Mouse (Mus musculus) kidney, adult 18-20 months (tissue): ENCODE results near the gene Ndufb11.

Experiments used
- DNase-seq: peaks from one replicate; pipeline ENCODE4 v3.0.0; 2021

Ndufb11 gene

DNA sequence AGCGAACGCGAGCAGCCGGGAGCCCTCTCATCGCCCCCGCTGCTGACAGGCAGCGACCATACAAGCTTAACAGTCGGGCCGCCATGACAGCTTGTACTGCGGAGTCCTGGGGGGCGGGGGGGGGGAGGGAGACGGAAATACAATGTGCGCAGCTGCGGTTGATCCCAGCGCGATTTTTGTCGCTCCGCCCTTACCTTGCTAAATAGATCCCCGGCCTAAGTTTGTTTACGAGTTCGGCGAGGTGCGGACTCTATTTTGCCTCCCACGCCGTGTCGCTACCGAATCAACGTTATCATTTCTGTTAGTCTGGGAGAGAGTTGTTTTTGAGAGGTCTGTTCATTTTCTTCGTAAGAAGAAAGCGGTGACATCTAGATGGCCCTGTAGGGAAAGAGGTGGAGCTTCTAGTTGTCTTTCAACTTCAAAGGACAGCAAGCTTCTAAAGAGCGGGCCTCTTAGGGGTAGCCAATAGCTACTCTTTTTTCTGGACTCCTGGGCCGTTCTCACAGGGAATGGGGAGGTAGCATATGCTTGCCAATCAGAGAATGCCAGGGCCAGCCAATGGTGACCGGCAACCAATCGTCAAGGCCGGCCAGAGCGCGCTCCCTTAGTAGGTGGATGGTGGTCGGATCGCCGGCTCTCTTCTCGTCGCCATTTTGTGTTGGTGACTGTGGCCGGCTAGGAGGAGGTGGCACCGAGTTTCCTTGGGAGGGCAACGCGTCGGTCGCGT, at the start of gene Ndufb11, which contains the start of gene Rbm10:
TSS of gene Ndufb11 (minus strand) at position 444 of the 727 bp plus-strand sequence.
TSS of gene Rbm10 (plus strand) at position 328 of the 727 bp plus-strand sequence.
- peak; percentile 84 for DNase-seq

DNA sequence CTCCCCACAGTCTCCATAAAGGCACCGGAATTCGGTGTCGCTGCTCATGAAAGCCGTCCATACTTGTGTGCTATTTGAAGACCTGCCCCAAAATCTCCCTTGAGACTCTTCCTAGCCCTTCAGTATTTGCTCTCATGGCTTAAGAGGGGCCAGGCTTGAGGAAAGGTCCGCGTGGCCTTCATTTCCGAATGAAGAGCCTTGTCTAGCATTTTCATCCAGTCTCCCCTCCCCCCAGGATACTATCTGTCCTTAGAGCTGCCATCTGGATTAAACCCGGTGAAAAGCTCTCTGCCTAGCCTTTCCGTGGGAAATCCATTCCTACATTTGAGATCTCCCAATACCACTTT, 46.0 kb upstream of the Ndufb11 start:
- peak; percentile 29 for DNase-seq

DNA sequence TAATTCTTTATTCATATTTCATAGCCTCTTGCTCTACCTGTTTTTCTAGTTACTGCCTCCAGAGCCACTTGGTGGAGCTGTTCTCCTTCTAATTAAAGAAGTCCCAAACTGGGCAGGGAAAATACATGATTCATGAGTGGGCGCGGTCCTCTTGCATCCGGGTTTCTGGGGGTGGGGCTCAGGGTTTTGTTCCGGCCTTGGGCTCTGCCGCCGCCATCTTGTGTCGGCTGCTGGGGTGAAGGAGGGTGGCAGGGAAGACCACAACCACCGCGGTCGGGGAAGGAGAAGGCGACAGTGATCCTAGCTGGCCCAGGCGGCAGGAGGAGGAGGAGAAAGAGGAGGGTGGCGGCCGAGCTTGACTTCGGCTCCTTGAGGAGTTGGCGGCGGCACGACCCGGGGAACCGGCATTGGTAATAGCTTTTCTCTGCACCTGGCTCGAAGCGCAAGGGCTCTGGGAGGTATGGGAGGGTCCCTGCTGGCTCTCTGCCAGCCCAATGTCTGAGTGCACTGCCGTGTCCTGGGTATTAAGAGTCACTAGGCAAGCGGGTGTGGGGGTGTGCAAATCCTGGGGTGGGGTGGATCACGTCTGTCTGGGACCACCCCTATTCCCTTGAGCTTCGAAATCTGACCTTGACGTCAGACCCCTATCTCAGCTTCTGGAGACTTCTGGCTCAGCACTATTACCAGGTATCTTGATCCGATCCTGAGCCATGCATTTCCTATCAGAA, 45.5 kb upstream of the Ndufb11 start:
- peak; percentile 83 for DNase-seq

DNA sequence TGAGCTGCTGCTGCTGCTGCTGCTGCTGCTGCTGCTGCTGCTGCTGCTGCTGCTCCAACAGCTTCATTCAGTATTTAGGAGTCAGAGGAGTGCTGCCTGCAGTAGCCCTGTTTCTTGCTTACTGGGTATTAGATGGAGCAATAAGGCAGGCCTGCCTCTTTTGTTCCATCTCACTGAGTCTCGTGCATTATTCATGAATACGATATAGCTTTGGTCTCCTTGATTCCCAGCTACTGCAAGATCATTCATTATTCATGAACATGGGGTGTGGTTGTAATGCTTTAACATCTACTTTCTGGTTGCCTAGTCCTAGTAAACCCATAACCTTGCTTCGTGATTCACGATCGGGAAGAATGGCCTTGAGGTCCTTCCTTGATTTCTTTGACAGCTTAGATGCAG, 44.9 kb upstream of the Ndufb11 start:
- DNase-seq, result no peak

DNA sequence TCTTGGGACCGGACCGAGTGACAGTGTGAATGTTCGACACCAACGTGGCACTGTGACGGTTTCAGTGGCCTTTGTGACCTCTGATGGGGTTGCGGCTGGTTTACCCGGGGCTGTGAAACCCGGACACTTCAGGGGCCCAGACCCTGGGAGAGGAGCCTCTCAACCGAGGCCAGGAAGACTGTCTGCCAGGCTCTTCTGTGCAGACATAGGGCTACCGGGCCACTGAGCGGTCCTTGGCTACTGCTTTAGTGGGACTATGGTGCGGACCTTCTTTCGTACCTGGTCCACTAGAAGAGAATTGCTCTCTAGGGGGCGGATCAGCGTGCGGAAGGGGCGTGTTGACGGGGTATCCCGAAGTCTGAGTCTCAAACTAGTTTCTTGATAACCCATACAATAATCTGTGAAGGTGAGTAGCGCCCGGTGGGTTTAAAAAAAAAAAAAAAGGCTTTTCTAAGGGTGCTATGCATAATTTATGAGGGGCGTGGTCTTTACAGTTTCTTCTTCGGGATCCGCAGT, 41.5 kb upstream of the Ndufb11 start:
- peak; percentile 15 for DNase-seq

DNA sequence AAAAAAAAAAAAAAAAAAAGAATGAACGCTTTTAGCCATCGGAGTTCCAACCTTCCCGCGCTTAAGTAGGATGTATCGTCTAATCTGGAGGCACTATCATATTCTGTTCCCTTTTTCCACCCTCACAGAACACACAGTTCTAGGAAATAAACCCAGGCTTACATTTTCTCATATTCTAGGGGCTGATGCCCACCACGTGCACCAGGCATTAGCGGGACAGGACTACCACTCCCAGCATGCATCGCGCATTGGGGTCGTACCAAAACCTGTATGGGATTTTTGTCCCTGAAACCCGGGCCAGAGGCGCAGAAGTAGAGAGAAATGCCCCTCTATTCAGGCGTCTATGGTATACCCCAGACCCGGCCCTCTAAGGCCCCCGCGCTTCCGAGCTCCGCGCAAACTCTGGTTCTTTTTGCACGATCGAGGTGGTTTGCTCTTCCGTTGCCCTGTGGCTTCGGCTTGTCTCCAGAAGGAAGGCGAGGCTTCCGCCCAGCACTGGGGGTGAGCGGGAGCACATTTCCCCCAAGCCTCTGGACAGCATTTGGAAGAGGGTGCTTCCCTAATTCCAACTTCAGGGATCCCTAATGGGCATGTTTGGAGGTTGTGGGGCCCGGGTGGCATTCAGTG, 40.7 kb upstream of the Ndufb11 start, which contains the start of gene Uba1:
TSS of gene Uba1 (plus strand) at position 301 of the 627 bp plus-strand sequence.
- DNase-seq, result peak; percentile 68

DNA sequence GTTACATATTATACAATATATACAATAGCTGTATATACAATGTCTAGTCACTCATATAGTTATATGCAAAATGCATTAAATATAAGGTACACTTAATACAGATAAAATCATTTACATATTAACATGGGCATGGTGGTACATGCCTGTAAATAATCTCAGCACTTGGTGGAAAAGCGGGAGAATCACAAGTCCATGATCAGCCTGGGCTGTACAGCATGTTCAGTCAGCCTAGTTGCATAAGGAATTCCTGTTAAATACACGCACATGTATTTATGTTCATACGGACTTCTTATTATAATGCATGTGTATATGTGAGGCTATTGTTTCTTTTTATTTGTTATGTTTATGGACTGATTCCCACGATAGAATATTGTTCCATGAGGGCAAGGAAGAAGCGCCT, 40.2 kb upstream of the Ndufb11 start:
- DNase-seq, result no peak

DNA sequence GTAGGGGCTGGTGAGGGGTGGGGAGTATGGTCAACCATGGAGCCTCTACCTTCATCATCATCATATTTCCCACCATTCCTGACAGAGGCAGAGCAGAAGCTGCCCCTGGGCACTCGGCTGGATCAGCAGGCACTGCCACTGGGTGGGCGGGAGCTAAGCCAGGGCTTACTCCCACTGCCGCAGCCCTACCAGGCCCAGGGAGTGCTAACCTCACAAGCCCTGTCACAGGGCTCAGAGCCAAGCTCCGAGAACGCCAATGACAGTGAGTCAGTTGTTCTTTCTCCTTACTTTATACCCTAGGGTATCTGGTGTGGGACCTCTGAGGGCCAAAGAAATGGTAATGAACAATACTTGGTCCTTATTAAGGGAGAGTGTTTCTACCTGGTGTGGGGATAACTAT, 27.4 kb upstream of the Ndufb11 start:
- no peak for DNase-seq

DNA sequence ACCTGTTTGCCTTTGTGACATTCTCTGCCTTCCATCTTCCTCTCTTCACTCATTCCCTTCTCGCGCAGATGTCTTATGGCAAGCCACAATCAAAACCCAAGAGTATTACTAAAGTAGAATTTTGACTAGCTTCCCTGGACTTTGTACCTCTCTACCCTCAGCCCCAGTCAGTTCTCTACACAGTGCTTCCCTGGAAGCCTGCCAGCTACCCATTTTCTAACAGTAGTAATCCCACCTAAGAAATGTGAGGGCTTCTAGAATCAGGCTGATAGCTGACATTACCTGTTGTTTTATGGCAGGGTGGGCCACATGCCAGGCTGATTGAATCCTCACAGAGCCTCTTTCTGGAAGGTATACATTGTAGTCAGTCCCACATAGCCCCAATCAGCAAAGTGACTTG, 20.7 kb upstream of the Ndufb11 start:
- DNase-seq, result no peak

DNA sequence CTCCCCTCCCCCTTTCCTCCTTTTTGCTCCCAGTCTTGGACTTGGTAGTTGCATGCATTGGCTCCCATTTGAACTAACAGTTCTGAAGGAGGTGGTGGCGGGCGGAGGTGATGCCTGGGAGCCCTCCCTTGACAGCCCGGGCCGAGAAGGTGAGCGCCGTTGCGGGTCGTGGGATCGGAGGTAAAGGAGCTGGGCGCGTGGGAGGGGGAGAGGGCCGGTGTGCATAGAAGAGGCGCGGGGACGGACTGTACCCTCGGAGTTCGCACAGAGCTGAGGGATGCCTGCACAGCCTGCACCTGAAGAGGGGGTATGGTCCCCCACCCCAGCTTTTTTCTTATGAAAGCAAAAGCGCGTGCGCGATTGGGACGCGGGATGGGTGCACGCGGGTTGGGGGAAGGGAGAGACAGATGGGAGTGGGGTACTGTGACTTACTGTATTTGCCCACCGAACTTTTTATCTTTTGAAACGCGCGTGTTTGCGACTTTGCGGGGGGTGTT, 532 bp upstream of the Ndufb11 start:
- no peak for DNase-seq

DNA sequence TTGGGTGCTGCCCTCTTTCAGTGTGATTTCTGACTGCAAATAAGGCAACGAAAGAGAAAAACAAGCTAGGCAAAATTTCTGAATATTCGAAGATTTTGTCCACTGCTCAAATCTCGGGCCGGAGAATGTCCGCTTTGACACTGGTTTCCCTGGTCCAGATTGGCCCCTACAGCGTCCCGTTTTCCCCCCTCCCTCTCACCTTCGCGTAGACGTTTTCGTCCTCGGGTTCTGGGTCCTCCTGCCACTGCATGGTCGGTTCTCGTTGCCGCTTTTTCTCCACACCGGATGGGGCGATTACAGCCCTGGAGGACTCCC, 601 bp downstream of the Ndufb11 start:
- DNase-seq, result no peak

DNA sequence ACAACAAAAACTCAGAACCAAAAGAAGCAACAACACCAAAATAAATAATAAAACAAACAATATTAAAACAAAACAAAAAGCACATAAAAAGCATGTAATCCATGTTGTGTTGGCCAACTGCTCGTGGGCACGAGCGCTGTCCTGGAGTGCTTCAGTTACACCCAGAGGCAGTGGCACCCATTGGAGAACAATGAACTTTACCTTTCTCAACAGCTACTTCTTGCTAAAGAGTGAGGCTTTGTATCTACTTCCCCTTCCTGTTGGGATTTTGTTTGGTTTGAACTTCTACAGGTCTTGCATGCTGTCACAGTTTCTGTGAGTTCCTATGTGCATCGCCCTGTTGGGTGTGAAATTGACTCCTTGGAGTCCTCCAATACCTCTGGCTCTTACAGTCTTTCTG, 8.9 kb downstream of the Ndufb11 start:
- no peak for DNase-seq

DNA sequence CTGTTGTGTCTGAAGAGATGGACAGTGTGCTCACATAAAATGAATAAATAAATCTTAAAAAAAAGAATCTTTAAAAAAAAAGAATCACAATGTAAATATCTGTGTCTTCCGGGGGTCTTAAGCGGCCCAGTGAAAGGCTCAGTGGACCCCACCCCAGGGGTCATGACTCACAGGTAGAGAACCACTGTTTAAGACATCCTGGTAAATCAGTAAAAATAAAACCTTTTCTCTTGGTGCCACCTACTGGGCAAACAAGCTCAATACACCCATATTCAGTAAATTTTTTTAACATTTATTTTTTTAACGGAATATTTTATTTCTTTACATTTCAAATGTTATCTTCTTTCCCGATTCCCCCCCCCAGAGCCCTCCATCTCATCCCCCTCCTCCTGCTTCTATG, 29.5 kb downstream of the Ndufb11 start:
- DNase-seq, result peak; percentile 22

DNA sequence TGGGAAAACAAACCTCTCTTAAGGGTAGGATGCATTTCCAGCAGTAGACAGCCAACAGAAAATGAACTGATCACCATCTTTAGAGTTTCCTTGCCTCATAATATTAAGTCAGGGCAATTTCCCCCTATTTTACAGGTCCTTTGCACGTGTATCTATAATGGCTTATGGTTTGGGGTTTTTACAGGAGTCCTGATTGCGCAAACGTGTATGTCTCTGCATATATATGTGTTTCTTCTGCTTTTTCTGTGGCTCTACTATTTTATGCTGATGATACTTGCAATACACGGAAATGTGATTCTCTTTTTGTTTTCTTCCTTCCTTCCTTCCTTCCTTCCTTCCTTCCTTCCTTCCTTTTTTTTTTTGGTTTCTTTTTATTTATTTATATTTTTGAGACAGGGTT, 43.5 kb downstream of the Ndufb11 start:
- no peak for DNase-seq

DNA sequence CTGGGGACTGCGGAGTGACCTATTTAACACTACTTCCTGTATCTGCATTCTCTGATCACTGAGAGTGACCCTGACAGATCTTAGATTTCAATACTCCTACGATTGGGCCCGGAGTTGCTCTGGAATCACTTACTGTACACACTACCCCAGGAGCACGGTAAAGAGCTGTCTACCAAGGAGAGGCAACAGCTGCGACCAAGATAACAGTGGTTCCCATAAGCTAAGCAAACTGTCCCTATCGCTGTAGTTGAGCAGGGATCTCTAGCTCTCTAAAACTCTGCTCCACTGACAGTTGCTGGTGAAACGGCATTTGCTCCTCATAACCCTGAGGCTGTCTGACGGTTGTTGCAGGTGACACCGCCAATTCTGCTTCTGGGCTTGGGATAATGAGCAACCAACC, 44.7 kb downstream of the Ndufb11 start:
- DNase-seq, result no peak

DNA sequence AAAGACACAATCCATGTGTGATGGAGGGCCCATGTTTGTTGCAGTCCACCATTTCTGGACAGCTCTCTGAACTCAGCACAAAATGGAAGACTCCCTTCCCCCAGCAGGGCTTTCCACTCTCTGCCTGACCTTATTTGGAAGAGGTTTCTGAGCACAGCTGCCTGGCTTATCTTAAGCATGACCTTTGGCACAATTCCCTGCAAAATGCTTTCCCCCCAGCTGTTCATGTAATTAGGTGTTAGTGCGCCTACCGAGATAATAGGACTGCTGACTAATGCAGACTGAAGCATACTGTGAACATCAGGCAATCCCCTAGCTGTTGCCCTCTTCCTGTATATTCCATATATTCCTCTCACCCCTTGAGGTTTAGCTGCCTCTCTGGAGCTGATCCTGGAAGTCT, 46.4 kb downstream of the Ndufb11 start:
- DNase-seq, result no peak
